Mouse (Mus musculus) spleen, adult 18-20 months (tissue): ENCODE results near the gene Shq1.

Experiments used
- DNase-seq, 2 experiments: peaks; one replicate each; pipeline ENCODE4 v3.0.0; 2022; ENCODE audit warnings: mixed read lengths in 2 of 2

Gene Shq1

GRCm38 (mm10) chr6:100527161-100527560 is 143.8 kb downstream of the Shq1 start:
- no peak for DNase-seq

DNA sequence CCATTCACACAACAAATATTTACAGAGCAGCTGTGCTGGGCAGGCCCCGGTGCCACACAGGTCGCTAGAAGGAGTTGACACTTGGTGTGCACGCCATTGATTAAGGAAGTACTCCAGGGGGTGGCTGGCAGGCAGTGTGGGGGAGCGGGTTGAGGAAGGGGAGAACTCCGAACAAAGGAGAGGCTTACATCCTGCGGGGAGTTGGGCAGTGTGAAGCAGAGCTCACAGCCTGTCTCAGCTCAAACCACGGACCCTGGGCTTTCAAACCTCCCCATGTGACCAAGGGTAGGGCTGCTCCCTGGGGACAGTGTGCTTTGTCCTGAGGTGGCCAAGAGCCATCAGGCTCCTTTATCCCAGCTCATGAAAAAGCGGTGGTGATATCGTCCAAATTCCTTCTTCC is 144.9 kb downstream of the Shq1 start:
- no peak for DNase-seq

DNA sequence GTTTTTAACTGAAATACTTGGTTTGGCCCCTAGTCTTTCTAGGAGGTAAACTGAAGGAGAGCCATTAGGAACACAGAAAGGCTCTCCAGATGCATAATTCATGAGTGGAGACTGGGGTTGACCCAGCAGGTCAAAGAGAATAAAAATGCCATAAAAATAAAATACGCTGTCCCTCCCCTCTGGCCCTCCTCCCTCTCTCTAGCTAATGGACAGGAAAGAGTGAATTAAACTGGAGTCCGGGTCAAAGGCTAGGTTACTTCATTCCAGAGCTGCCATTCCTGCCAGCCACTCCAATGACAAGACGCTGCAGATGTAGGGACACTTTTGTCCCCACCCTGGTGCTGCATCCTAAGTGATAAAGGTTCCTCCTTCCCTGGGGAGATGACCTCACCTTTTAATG is 145.5 kb downstream of the Shq1 start:
- DNase-seq: no peak

- no peak for DNase-seq
Observed at GRCm38 (mm10) chr6:100522495-100522894, 148.5 kb downstream of the Shq1 start.

GRCm38 (mm10) chr6:100521615-100522398 is 149.2 kb downstream of the Shq1 start:
- no peak for DNase-seq

- no peak for DNase-seq
Observed at GRCm38 (mm10) chr6:100520558-100521099, 150.3 kb downstream of the Shq1 start.

- no peak for DNase-seq
Observed at GRCm38 (mm10) chr6:100519837-100520236, 151.1 kb downstream of the Shq1 start.
